Mouse (Mus musculus) intestine, embryonic 14.5 days (tissue): ENCODE data around the gene Olfr697. TPM values are rescaled to one million over a fixed set of nuclear protein-coding genes. Genes with fewer than 3 reads are reported as not detected.
"Not testable (repeated sequence)": the region's sequence is repeated elsewhere in the genome, so short reads cannot be mapped to it uniquely, and the experiment has no call there.

Source experiments
- ATAC-seq: fragments of 200-750 bp; cut with Nextera tagmentation; replicated peaks from 2 replicates; pipeline ENCODE4 v1.8.0; 2017; ENCODE audit warnings: low read depth, moderate number of reproducible peaks, moderate TSS enrichment, moderate library complexity; ENCODE audit not compliant: low FRiP score, low TSS enrichment
- DNase-seq: peaks from one replicate; pipeline ENCODE4 v3.0.0-alpha.2; 2018; ENCODE audit warnings: low spot score
- H3K27ac ChIP-seq: fragments of 300-500 bp; sonication (generic); 2 replicates; pipeline ENCODE4 v1.5.1; 2014; ENCODE audit warnings: low read depth, mild to moderate bottlenecking, control low read depth
- H3K27me3 ChIP-seq: fragments of 300-500 bp; sonication (generic); replicated peaks from 2 replicates; pipeline ENCODE4 v1.6.1; 2014; ENCODE audit warnings: low read length, control low read depth; ENCODE audit not compliant: control insufficient read depth, insufficient read depth
- H3K36me3 ChIP-seq: fragments of 300-500 bp; sonication (generic); 2 replicates; pipeline ENCODE4 v1.6.1; 2014; ENCODE audit warnings: low read length, control low read depth; ENCODE audit not compliant: control insufficient read depth, insufficient read depth
- H3K4me1 ChIP-seq: fragments of 300-500 bp; sonication (generic); replicated peaks from 2 replicates; pipeline ENCODE4 v1.6.1; 2014; ENCODE audit warnings: low read length, control low read depth, mixed read lengths; ENCODE audit not compliant: control insufficient read depth, insufficient read depth
- H3K4me2 ChIP-seq: fragments of 300-500 bp; sonication (generic); 2 replicates; pipeline ENCODE4 v1.6.1; 2014; ENCODE audit warnings: low read length
- H3K4me3 ChIP-seq: fragments of 300-500 bp; sonication (generic); 2 replicates; pipeline ENCODE4 v1.5.1; 2014; ENCODE audit warnings: low read depth, low read length, control low read depth, mixed read lengths
- H3K9ac ChIP-seq: fragments of 300-500 bp; sonication (generic); 2 replicates; pipeline ENCODE4 v1.6.1; 2014; ENCODE audit warnings: mild to moderate bottlenecking, low read length
- H3K9me3 ChIP-seq: fragments of 300-500 bp; sonication (generic); 2 replicates; pipeline ENCODE4 v1.6.1; 2016; ENCODE audit warnings: low read length, control low read depth; ENCODE audit not compliant: control insufficient read depth
- WGBS: fragments of 180-500 bp; shearing (Covaris S2); extraction: QIAGEN DNeasy Blood & Tissue Kit; methylation state at CpG from one replicate; pipeline ENCODE4 v1.1.7; 2014; 5-methylcytosine and 5-hydroxymethylcytosine counted together
- polyA plus RNA-seq: library from polyadenylated mRNA; unstranded; fragments of >200 nt; fragmentation: Nextera tagmentation; extraction: Ambion mirVana; gene quantifications from 2 replicates; pipeline ENCODE4 v1.2.1, GENCODE M21; 2014

Olfr697 gene
- polyA plus RNA-seq, 1 experiment from 2014 or later: not detected

GRCm38 (mm10) chr7:106716296-106716695 is 25.9 kb downstream of the Olfr697 start, which contains the start of gene Olfr695:
Gene Olfr695, minus strand, starts transcription at chr7:106716396.
- Histone ChIP-seq H3K27ac (no peak within 1 kb of the TSS), H3K4me1 (no peaks in the 10 kb centered on the region), H3K36me3 (no peaks in the 10 kb centered on the region), H3K4me2 (no peak within 1 kb of the TSS), H3K9ac (no peak within 1 kb of the TSS), H3K27me3 (no peaks in the 10 kb centered on the region), H3K9me3 (no peaks in the 10 kb centered on the region), H3K4me3 (no peak within 1 kb of the TSS)
- ATAC-seq (no peak), DNase-seq (no peak)

- Histone ChIP-seq H3K27me3 (no peaks in the 10 kb centered on the region), H3K9me3 (no peaks in the 10 kb centered on the region), H3K36me3 (no peaks in the 10 kb centered on the region), H3K4me1 (no peaks in the 10 kb centered on the region), H3K4me3 (no peak overlapping the region), H3K9ac (no peak overlapping the region), H3K27ac (no peak overlapping the region), H3K4me2 (no peak overlapping the region)
- no peak for ATAC-seq
- no peak for DNase-seq
- WGBS: 88% methylated on average over 6 of the region's 6 CpGs
Measured at GRCm38 (mm10) chr7:106711463-106711862, 30.8 kb downstream of the Olfr697 start.

- not testable (repeated sequence) for DNase-seq, H3K27ac ChIP-seq, ATAC-seq, H3K9ac ChIP-seq, H3K27me3 ChIP-seq, H3K4me3 ChIP-seq, H3K4me2 ChIP-seq, H3K4me1 ChIP-seq, H3K9me3 ChIP-seq, H3K36me3 ChIP-seq
- whole genome bisulfite sequencing: 93% methylated on average over 10 of the region's 10 CpGs
Measured at GRCm38 (mm10) chr7:106707705-106708104, 34.5 kb downstream of the Olfr697 start.

GRCm38 (mm10) chr7:106696891-106697290 is 45.4 kb downstream of the Olfr697 start:
- no peak overlapping the region for H3K4me3 ChIP-seq
- H3K9me3 ChIP-seq: no peaks in the 10 kb centered on the region
- ATAC-seq (no peak), DNase-seq (no peak)
- no peaks in the 10 kb centered on the region for H3K4me1 ChIP-seq
- WGBS: 78% methylated on average over 1 of the region's 1 CpGs
- H3K36me3 ChIP-seq: no peaks in the 10 kb centered on the region
- H3K9ac ChIP-seq: no peak overlapping the region
- H3K4me2 ChIP-seq: no peak overlapping the region
- no peak overlapping the region for H3K27ac ChIP-seq
- H3K27me3 ChIP-seq: no peaks in the 10 kb centered on the region

GRCm38 (mm10) chr7:106692976-106693375 is 49.3 kb downstream of the Olfr697 start:
- Histone ChIP-seq H3K9me3 (no peaks in the 10 kb centered on the region), H3K4me1 (no peaks in the 10 kb centered on the region), H3K4me3 (no peak overlapping the region), H3K4me2 (no peak overlapping the region), H3K9ac (no peak overlapping the region), H3K27ac (no peak overlapping the region), H3K27me3 (no peaks in the 10 kb centered on the region), H3K36me3 (no peaks in the 10 kb centered on the region)
- ATAC-seq (no peak), DNase-seq (no peak)
- 84% methylated on average over 3 of the region's 3 CpGs for WGBS

GRCm38 (mm10) chr7:106691714-106692113 is 50.5 kb downstream of the Olfr697 start, which contains the start of gene Olfr694:
Gene Olfr694, minus strand, starts transcription at chr7:106691814.
- 87% methylated on average over 1 of the region's 1 CpGs for WGBS
- Histone ChIP-seq H3K36me3 (no peaks in the 10 kb centered on the region), H3K9me3 (no peaks in the 10 kb centered on the region), H3K27ac (no peak within 1 kb of the TSS), H3K4me2 (no peak within 1 kb of the TSS), H3K9ac (no peak within 1 kb of the TSS), H3K4me3 (no peak within 1 kb of the TSS), H3K4me1 (no peaks in the 10 kb centered on the region), H3K27me3 (no peaks in the 10 kb centered on the region)
- ATAC-seq (no peak), DNase-seq (no peak)

Other genes starting within 250 kb of the Olfr697 start
- gene Olfr693, start 61.9 kb downstream of the Olfr697 start, polyA plus RNA-seq: not detected in 2 replicates
- not detected in 2 replicates for gene Olfr694, start 50.6 kb downstream of the Olfr697 start, polyA plus RNA-seq
- not detected in 2 replicates for gene Olfr695, start 26.0 kb downstream of the Olfr697 start, polyA plus RNA-seq
- gene Olfr698, start 13.0 kb upstream of the Olfr697 start, polyA plus RNA-seq: not detected in 2 replicates
- not detected in 2 replicates for gene Olfr699, start 50.8 kb upstream of the Olfr697 start, polyA plus RNA-seq
- not detected in 2 replicates for gene Olfr700, start 66.4 kb upstream of the Olfr697 start, polyA plus RNA-seq
- not detected in 2 replicates for gene Olfr701, start 71.7 kb upstream of the Olfr697 start, polyA plus RNA-seq
- not detected in 2 replicates for gene Olfr702, start 91.5 kb upstream of the Olfr697 start, polyA plus RNA-seq
- not detected in 2 replicates for gene Olfr703, start 100.9 kb upstream of the Olfr697 start, polyA plus RNA-seq
- gene Olfr704, start 120.7 kb upstream of the Olfr697 start, polyA plus RNA-seq: not detected in 2 replicates
- not detected in 2 replicates for gene Olfr705, start 134.4 kb upstream of the Olfr697 start, polyA plus RNA-seq
- not detected in 2 replicates for gene Olfr706, start 145.7 kb upstream of the Olfr697 start, polyA plus RNA-seq
- not detected in 2 replicates for gene Olfr707, start 158.8 kb upstream of the Olfr697 start, polyA plus RNA-seq
- gene Olfr1532-ps1, start 165.6 kb upstream of the Olfr697 start, polyA plus RNA-seq: not detected in 2 replicates
- not detected in 2 replicates for gene Olfr709-ps1, start 189.8 kb upstream of the Olfr697 start, polyA plus RNA-seq
- not detected in 2 replicates for gene Olfr710, start 205.9 kb upstream of the Olfr697 start, polyA plus RNA-seq
- not detected in 2 replicates for gene Olfr6, start 221.5 kb upstream of the Olfr697 start, polyA plus RNA-seq
- gene Olfr711, start 233.0 kb upstream of the Olfr697 start, polyA plus RNA-seq: not detected in 2 replicates